In the genomic region with DNA sequence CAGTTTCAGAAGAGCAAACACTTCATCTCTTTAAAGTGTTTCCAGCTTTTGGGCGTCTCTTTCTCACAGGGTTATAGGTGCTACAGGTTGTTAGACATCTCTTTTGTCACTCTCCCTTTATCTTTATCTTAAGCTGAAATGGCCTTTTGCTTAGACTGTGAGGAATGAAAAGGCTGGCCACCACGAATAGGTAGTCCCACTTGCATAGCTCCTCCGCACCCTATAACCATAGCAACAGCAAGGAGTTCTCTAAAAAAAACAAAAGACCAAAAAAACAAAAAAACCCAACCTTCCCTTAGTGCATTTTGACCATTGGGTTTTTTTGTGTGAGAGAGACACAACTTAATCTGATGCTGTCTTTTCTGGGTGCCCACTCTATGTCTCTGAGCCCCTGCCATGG, we compare ENCODE assay signal across 25 mouse cellular contexts.
"Had no signal": no experiment of that assay in that cellular context is flagged by ENCODE, and none has a peak within 500 bp of the region (broad histone marks: within the 10 kb centered on the region; RNA-seq: fewer than 3 reads in every experiment).

No protein-coding gene starts in this region.

- DNase-seq: cerebellum, adult 9-11 months; cerebellum, postnatal 10 days; cerebellum, postnatal 14 days; cerebellum, postnatal 25 days; cerebellum, postnatal 36 days; embryo, embryonic 11 days; forebrain, postnatal 0 days; gastrocnemius, adult 2 months; gastrocnemius, postnatal 10 days; gastrocnemius, postnatal 14 days; gastrocnemius, postnatal 25 days; gastrocnemius, postnatal 36 days; heart, adult 11 months; heart, adult 18-20 months; heart, adult 2 months had no signal

- H3K4me3 ChIP-seq: embryonic facial prominence, embryonic 10.5 days; embryonic facial prominence, embryonic 12.5 days; embryonic facial prominence, embryonic 13.5 days; embryonic facial prominence, embryonic 15.5 days; erythroblast, embryonic 14.5 days; forebrain, embryonic 10.5 days; forebrain, embryonic 12.5 days; forebrain, embryonic 13.5 days; forebrain, embryonic 15.5 days; gastrocnemius, adult 2 months; heart, adult 2 months; heart, embryonic 10.5 days had no signal

- H3K27ac ChIP-seq: embryonic facial prominence, embryonic 10.5 days; embryonic facial prominence, embryonic 12.5 days; embryonic facial prominence, embryonic 13.5 days; embryonic facial prominence, embryonic 15.5 days; forebrain, embryonic 10.5 days; gastrocnemius, adult 2 months; heart, adult 2 months; heart, embryonic 10.5 days had no signal
